Mouse (Mus musculus): ENCODE data around the gene Gm20538. TPM values are rescaled to one million over a fixed set of nuclear protein-coding genes. Genes with fewer than 3 reads are reported as not detected.

Gene Gm20538
- total and polyA plus RNA-seq, 3 experiments = not detected

DNA sequence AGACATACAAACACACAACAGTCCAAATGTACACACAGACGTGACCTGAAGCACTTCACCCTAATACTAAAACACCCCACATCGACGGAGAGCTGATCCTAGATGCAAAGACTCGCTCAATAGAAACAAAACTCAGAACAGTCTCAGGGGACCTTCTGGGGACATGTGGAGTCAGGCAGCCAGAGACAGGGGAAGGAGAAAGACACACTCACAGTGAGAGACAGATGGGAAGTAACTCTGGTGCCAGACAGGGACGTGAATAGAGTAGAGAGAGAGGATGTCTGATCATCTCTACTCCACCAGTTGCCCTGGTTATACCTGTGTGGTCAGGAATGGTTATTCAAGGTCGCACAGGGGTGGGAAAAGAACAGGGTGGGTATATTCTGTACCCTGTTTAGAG lies 39.0 kb upstream of the Gm20538 start:
- no peaks in the 10 kb centered on the region for H3K4me1 ChIP-seq (ENCODE audit: control insufficient read depth in 1 of 2, insufficient read depth in 2 of 2, low read length in 2 of 2)
- H3K27ac ChIP-seq (ENCODE audit: control insufficient read depth, low read depth, low read length) = no peak overlapping the region
- no peaks in the 10 kb centered on the region for H3K79me2 ChIP-seq (ENCODE audit: control insufficient read depth, insufficient read depth, low read length, poor library complexity)
- no peak overlapping the region for H3K9ac ChIP-seq (ENCODE audit: control insufficient read depth, low read depth, low read length, poor library complexity, severe bottlenecking)
- no peak overlapping the region for H3K4me3 ChIP-seq (ENCODE audit: control insufficient read depth in 1 of 2, insufficient read depth in 1 of 2, low read depth in 2 of 2, low read length in 2 of 2)
- no peaks in the 10 kb centered on the region; a peak in 3 of 4 replicates for H3K27me3 ChIP-seq (ENCODE audit: control insufficient read depth in 1 of 2, insufficient read depth in 2 of 2, low read length in 2 of 2)
- no peak for TF ChIP-seq POLR2A (IDR thresholded peaks at IDR 0.05; ENCODE audit: control insufficient read depth in 1 of 2, insufficient read depth in 1 of 2, low read depth in 1 of 2, low read length in 2 of 2, poor library complexity in 1 of 2)
- TF ChIP-seq CHD1 (IDR thresholded peaks at IDR 0.05; ENCODE audit: low read depth, low read length) = no peak
- no peak for TF ChIP-seq TBP (IDR thresholded peaks at IDR 0.05; ENCODE audit: low read depth, low read length)
- TF ChIP-seq MYB (IDR thresholded peaks at IDR 0.05; ENCODE audit: low read depth, low read length) = no peak
- no peak for TF ChIP-seq ZMIZ1 (IDR thresholded peaks at IDR 0.05; ENCODE audit: low read depth, low read length)
- TF ChIP-seq CHD2 (IDR thresholded peaks at IDR 0.05; ENCODE audit: low read length) = no peak
- no peak for TF ChIP-seq TAL1 (IDR thresholded peaks at IDR 0.05; ENCODE audit: low read length)
- no peak for TF ChIP-seq USF1 (IDR thresholded peaks at IDR 0.05; ENCODE audit: low read depth, low read length)
- TF ChIP-seq JUND (IDR thresholded peaks at IDR 0.05; ENCODE audit: low read depth, low read length) = no peak
- TF ChIP-seq HCFC1 (IDR thresholded peaks at IDR 0.05; ENCODE audit: low read depth, low read length) = no peak
- no peak for TF ChIP-seq SMC3 (IDR thresholded peaks at IDR 0.05; ENCODE audit: low read depth, low read length)
- TF ChIP-seq CTCF (IDR thresholded peaks at IDR 0.05 in 2 of 3, conservative IDR thresholded peaks at IDR 0.05 in 1 of 3; ENCODE audit: control insufficient read depth in 1 of 3, insufficient read depth in 1 of 3, low read depth in 2 of 3, low read length in 3 of 3, poor library complexity in 1 of 3, severe bottlenecking in 1 of 3) = no peak
- no peak for TF ChIP-seq POLR2AphosphoS5 (IDR thresholded peaks at IDR 0.05; ENCODE audit: borderline replicate concordance, low read depth, low read length)
- no peak for TF ChIP-seq RAD21 (IDR thresholded peaks at IDR 0.05; ENCODE audit: low read depth, low read length)
- no peak for TF ChIP-seq RCOR1 (IDR thresholded peaks at IDR 0.05; ENCODE audit: low read depth, low read length)
- no peak for TF ChIP-seq MXI1 (IDR thresholded peaks at IDR 0.05; ENCODE audit: low read depth, low read length)
- TF ChIP-seq BHLHE40 (IDR thresholded peaks at IDR 0.05; ENCODE audit: borderline replicate concordance, low read depth, low read length) = no peak
- no peak for TF ChIP-seq GABPA (IDR thresholded peaks at IDR 0.05; ENCODE audit: low read depth, low read length)
- no peak for TF ChIP-seq ELF1 (IDR thresholded peaks at IDR 0.05; ENCODE audit: low read depth, low read length)
- TF ChIP-seq MEF2A (IDR thresholded peaks at IDR 0.05; ENCODE audit: extremely low read depth, insufficient replicate concordance, low read depth, low read length, poor library complexity, severe bottlenecking) = no peak
- no peaks in the 10 kb centered on the region for H3K36me3 ChIP-seq (ENCODE audit: control insufficient read depth in 1 of 2, insufficient read depth in 2 of 2, low read length in 2 of 2)
- no peaks in the 10 kb centered on the region for H3K9me3 ChIP-seq (replicated peaks; ENCODE audit: insufficient read depth, low read length)
- no peak for DNase-seq (ENCODE audit: low read depth, low spot score)

DNA sequence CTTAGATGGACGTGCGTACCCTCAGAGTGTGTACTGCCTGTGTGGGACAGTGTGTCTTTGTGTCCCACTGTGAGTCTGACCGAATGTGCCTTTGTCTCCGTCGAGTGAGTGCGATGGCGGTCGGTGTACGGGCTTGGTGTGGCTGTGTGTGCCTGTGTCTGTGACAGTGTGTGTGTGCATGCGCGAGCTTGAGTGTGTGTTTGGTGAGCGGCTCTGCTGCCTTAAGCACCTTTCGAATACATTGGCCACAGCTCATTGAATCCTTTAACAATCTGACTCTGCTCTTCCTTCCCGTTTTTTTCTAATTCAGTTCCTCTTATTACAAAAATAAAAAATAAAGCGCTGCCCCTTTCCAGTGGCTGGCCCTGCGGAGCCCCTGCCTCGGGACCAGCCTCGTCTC lies 38.4 kb upstream of the Gm20538 start:
- DNase-seq (ENCODE audit: low read depth, low spot score) = no peak
- Histone ChIP-seq H3K36me3 (ENCODE audit: control insufficient read depth in 1 of 2, insufficient read depth in 2 of 2, low read length in 2 of 2) (no peaks in the 10 kb centered on the region), H3K4me3 (ENCODE audit: control insufficient read depth in 1 of 2, insufficient read depth in 1 of 2, low read depth in 2 of 2, low read length in 2 of 2) (no peak overlapping the region), H3K27ac (ENCODE audit: control insufficient read depth, low read depth, low read length) (no peak overlapping the region), H3K9me3 (replicated peaks; ENCODE audit: insufficient read depth, low read length) (no peaks in the 10 kb centered on the region), H3K4me1 (ENCODE audit: control insufficient read depth in 1 of 2, insufficient read depth in 2 of 2, low read length in 2 of 2) (no peaks in the 10 kb centered on the region), H3K9ac (ENCODE audit: control insufficient read depth, low read depth, low read length, poor library complexity, severe bottlenecking) (no peak overlapping the region), H3K79me2 (ENCODE audit: control insufficient read depth, insufficient read depth, low read length, poor library complexity) (no peaks in the 10 kb centered on the region), H3K27me3 (ENCODE audit: control insufficient read depth in 1 of 2, insufficient read depth in 2 of 2, low read length in 2 of 2) (no peaks in the 10 kb centered on the region; a peak in 2 of 4 replicates)
- TF ChIP-seq TBP (IDR thresholded peaks at IDR 0.05; ENCODE audit: low read depth, low read length) (no peak), USF2 (IDR thresholded peaks at IDR 0.05; ENCODE audit: borderline replicate concordance in 1 of 2, insufficient read depth in 1 of 2, low read depth in 1 of 2, low read length in 2 of 2) (no peak), POLR2AphosphoS5 (IDR thresholded peaks at IDR 0.05; ENCODE audit: borderline replicate concordance, low read depth, low read length) (no peak), RAD21 (IDR thresholded peaks at IDR 0.05; ENCODE audit: low read depth, low read length) (no peak), POLR2AphosphoS2 (IDR thresholded peaks at IDR 0.05; ENCODE audit: low read length) (no peak), ETS1 (IDR thresholded peaks at IDR 0.05; ENCODE audit: low read depth, low read length) (no peak), HCFC1 (IDR thresholded peaks at IDR 0.05; ENCODE audit: low read depth, low read length) (no peak), POLR2A (IDR thresholded peaks at IDR 0.05; ENCODE audit: control insufficient read depth in 1 of 2, insufficient read depth in 1 of 2, low read depth in 1 of 2, low read length in 2 of 2, poor library complexity in 1 of 2) (no peak), MEF2A (IDR thresholded peaks at IDR 0.05; ENCODE audit: extremely low read depth, insufficient replicate concordance, low read depth, low read length, poor library complexity, severe bottlenecking) (no peak), EP300 (IDR thresholded peaks at IDR 0.05; ENCODE audit: low read depth in 1 of 2, low read length in 2 of 2) (no peak), ZNF384 (IDR thresholded peaks at IDR 0.05; ENCODE audit: low read depth, low read length) (no peak), GABPA (IDR thresholded peaks at IDR 0.05; ENCODE audit: low read depth, low read length) (no peak), ZMIZ1 (IDR thresholded peaks at IDR 0.05; ENCODE audit: low read depth, low read length) (no peak), MAFK (IDR thresholded peaks at IDR 0.05; ENCODE audit: borderline replicate concordance, low read depth, low read length) (no peak), NRF1 (IDR thresholded peaks at IDR 0.05; ENCODE audit: insufficient read depth, low read depth, low read length, poor library complexity, severe bottlenecking) (no peak), JUND (IDR thresholded peaks at IDR 0.05; ENCODE audit: low read depth, low read length) (no peak), BHLHE40 (IDR thresholded peaks at IDR 0.05; ENCODE audit: borderline replicate concordance, low read depth, low read length) (no peak), ELF1 (IDR thresholded peaks at IDR 0.05; ENCODE audit: low read depth, low read length) (no peak)

Data from MEL (cell line).